Mouse (Mus musculus) myocyte (in vitro differentiated cells): ENCODE measurements at regions not wholly inside any gene's neighbourhood (a gene's known extent, or its start where the extent isn't known, plus 50 kb on each side); places are given as distances from the start of the nearest gene placed in this dataset.
"Not testable (repeated sequence)": the region's sequence is repeated elsewhere in the genome, so short reads cannot be mapped to it uniquely, and the experiment has no call there.

Source experiments
- H3K27me3 ChIP-seq: one replicate; pipeline ENCODE4 v1.6.1; 2011; ENCODE audit not compliant: control insufficient read depth, insufficient read depth, insufficient read length
- H3K36me3 ChIP-seq: one replicate; pipeline ENCODE4 v1.6.1; 2011; ENCODE audit not compliant: control insufficient read depth, insufficient read depth
- H3K4me2 ChIP-seq: one replicate; pipeline ENCODE4 v1.6.1; 2011; ENCODE audit warnings: low read depth, control low read depth
- H3K4me3 ChIP-seq: one replicate; pipeline ENCODE4 v1.5.1; 2011; ENCODE audit warnings: mild to moderate bottlenecking, control low read depth, moderate library complexity
- H3K79me2 ChIP-seq: one replicate; pipeline ENCODE4 v1.6.1; 2011; ENCODE audit not compliant: control insufficient read depth, insufficient read depth
- H3ac ChIP-seq: one replicate; pipeline ENCODE4 v1.6.1; 2011; ENCODE audit not compliant: control insufficient read depth, insufficient read length
- CEBPB ChIP-seq: IDR thresholded peaks from 2 replicates; pipeline ENCODE4 v1.6.1; 2011; ENCODE audit warnings: mild to moderate bottlenecking, moderate library complexity; ENCODE audit not compliant: poor library complexity, insufficient read depth, severe bottlenecking
- E2F4 ChIP-seq: IDR thresholded peaks from one replicate; pipeline ENCODE4 v1.6.1; 2011; ENCODE audit warnings: mild to moderate bottlenecking, control low read depth, moderate library complexity; ENCODE audit not compliant: insufficient read depth
- MAX ChIP-seq: IDR thresholded peaks from one replicate; pipeline ENCODE4 v1.6.1; 2011; ENCODE audit warnings: low read depth, mild to moderate bottlenecking, control low read depth
- MYOD1 ChIP-seq, 3 experiments: IDR thresholded peaks; one replicate each; pipeline ENCODE4 v1.6.1; 2011; ENCODE audit warnings: control low read depth in 2 of 3, low read depth in 2 of 3, mild to moderate bottlenecking in 2 of 3, moderate library complexity in 1 of 3; ENCODE audit not compliant: insufficient read length in 2 of 3, control insufficient read depth in 1 of 3
- MYOG ChIP-seq, 3 experiments: IDR thresholded peaks; one replicate each; pipeline ENCODE4 v1.6.1; 2011; ENCODE audit warnings: control low read depth in 2 of 3, low read depth in 2 of 3, mild to moderate bottlenecking in 2 of 3; ENCODE audit not compliant: insufficient read length in 2 of 3, control insufficient read depth in 1 of 3, insufficient read depth in 1 of 3
- POLR2A ChIP-seq: IDR thresholded peaks from one replicate; pipeline ENCODE4 v1.6.1; 2011; ENCODE audit warnings: low read depth, mild to moderate bottlenecking, control low read depth, moderate library complexity; ENCODE audit not compliant: insufficient read length
- POLR2AphosphoS2 ChIP-seq: IDR thresholded peaks from one replicate; pipeline ENCODE4 v1.6.1; 2011; ENCODE audit warnings: low read depth, control low read depth; ENCODE audit not compliant: insufficient read length
- REST ChIP-seq: IDR thresholded peaks from one replicate; pipeline ENCODE4 v1.6.1; 2011; ENCODE audit warnings: mild to moderate bottlenecking, control low read depth, moderate library complexity; ENCODE audit not compliant: insufficient read depth, insufficient read length
- SRF ChIP-seq: IDR thresholded peaks from one replicate; pipeline ENCODE4 v1.6.1; 2011; ENCODE audit warnings: low read depth; ENCODE audit not compliant: control insufficient read depth, insufficient read length
- TCF12 ChIP-seq: IDR thresholded peaks from one replicate; pipeline ENCODE4 v1.6.1; 2011; ENCODE audit warnings: mild to moderate bottlenecking, control low read depth; ENCODE audit not compliant: poor library complexity, insufficient read depth, severe bottlenecking
- TCF3 ChIP-seq: IDR thresholded peaks from one replicate; pipeline ENCODE4 v1.6.1; 2011; ENCODE audit warnings: low read depth, control low read depth; ENCODE audit not compliant: insufficient read length
- USF1 ChIP-seq: IDR thresholded peaks from one replicate; pipeline ENCODE4 v1.6.1; 2011; ENCODE audit warnings: low read depth, mild to moderate bottlenecking, control low read depth, moderate library complexity

DNA sequence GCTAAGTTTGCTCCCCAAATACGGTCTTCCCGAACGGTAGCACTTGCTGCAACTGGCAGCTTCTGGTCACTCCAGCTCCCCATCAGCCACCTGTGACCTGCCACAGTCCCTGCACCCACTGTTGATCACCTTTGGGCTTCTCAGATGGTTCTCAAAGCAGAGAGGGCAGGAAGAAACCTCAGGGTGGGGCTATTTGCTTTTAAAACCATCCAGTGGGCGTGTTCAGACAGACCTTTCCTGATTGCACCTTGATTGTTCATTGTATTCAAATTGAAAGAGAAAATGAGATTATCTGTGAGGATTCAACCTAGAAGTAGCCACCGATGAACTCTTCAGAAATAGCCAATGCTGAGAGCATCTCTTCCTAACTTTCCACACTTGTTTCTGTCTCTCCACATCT is 60.3 kb upstream of the Lrpprc start:
- Histone ChIP-seq H3K27me3 (peaks cover 20% of the 10 kb centered on the region), H3K79me2 (no peaks in the 10 kb centered on the region), H3K36me3 (no peaks in the 10 kb centered on the region), H3K4me3 (no peak overlapping the region), H3K4me2 (no peak overlapping the region), H3ac (no peak overlapping the region)
- no peak for TF ChIP-seq TCF12
- no peak for TF ChIP-seq POLR2A
- no peak for TF ChIP-seq USF1
- no peak for TF ChIP-seq MYOD1 (IDR thresholded peaks at IDR 0.05; ENCODE audit: control insufficient read depth in 1 of 3, insufficient read length in 2 of 3, low read depth in 2 of 3)
- no peak for TF ChIP-seq POLR2AphosphoS2
- TF ChIP-seq CEBPB: no peak
- no peak for TF ChIP-seq TCF3
- TF ChIP-seq SRF: no peak
- TF ChIP-seq MAX: no peak
- TF ChIP-seq REST: no peak
- no peak for TF ChIP-seq E2F4
- TF ChIP-seq MYOG (IDR thresholded peaks at IDR 0.05; ENCODE audit: control insufficient read depth in 1 of 3, insufficient read depth in 1 of 3, insufficient read length in 2 of 3, low read depth in 2 of 3): no peak

DNA sequence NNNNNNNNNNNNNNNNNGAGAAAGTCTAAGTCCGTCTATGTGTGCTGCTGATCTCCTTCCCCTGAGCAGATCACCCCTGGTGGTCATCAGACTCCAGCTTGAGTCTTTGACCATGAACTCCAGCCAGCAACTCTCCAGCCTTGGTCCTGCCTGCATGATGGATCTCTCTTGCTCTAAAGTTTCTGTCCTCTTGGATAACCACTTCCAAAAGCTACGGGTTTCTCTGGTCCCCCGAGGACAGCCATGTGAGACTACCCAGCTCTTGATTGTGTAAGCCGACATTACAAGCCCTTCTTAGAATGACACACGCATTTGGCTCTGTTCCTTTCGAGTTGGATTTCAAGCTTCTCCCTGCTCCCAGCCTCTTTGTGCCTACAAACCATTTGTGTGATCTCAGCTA is 66.4 kb upstream of the Lrpprc start:
- H3K79me2 ChIP-seq: no peaks in the 10 kb centered on the region
- H3K27me3 ChIP-seq: peaks cover 9% of the 10 kb centered on the region
- H3K36me3 ChIP-seq: no peaks in the 10 kb centered on the region
- no peak overlapping the region for H3K4me2 ChIP-seq
- H3ac ChIP-seq: no peak overlapping the region
- no peak overlapping the region for H3K4me3 ChIP-seq
- TF ChIP-seq POLR2AphosphoS2 (no peak), MYOG (IDR thresholded peaks at IDR 0.05; ENCODE audit: control insufficient read depth in 1 of 3, insufficient read depth in 1 of 3, insufficient read length in 2 of 3, low read depth in 2 of 3) (no peak), SRF (no peak), TCF3 (no peak), MAX (no peak), USF1 (no peak), TCF12 (no peak), CEBPB (no peak), E2F4 (no peak), POLR2A (no peak), REST (no peak), MYOD1 (IDR thresholded peaks at IDR 0.05; ENCODE audit: control insufficient read depth in 1 of 3, insufficient read length in 2 of 3, low read depth in 2 of 3) (no peak)

DNA sequence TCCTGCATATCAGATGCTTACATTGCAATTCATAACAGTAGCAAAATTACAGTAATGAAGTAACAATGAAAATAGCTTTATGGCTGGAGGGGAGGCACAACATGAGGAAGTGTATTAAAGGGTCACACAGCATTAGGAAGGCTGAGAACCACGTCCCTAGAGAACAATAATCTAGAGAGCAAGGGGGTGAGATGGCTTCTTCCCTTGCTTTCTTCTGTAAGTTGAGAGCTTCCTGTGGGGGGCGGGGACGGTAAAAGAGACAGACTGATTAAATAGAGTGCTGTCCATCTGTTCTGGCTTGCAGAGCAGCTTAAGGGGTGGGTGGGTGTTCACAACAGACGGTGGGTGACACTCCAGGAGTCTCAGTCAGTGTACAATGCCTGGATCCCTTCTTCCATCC is 68.2 kb upstream of the Lrpprc start:
- Histone ChIP-seq H3ac (no peak overlapping the region), H3K4me2 (no peak overlapping the region), H3K79me2 (no peaks in the 10 kb centered on the region), H3K36me3 (no peaks in the 10 kb centered on the region), H3K27me3 (peaks cover 9% of the 10 kb centered on the region), H3K4me3 (no peak overlapping the region)
- TF ChIP-seq TCF12 (no peak), POLR2A (no peak), CEBPB (no peak), E2F4 (no peak), MAX (no peak), SRF (no peak), USF1 (no peak), MYOD1 (IDR thresholded peaks at IDR 0.05; ENCODE audit: control insufficient read depth in 1 of 3, insufficient read length in 2 of 3, low read depth in 2 of 3) (no peak), REST (no peak), MYOG (IDR thresholded peaks at IDR 0.05; ENCODE audit: control insufficient read depth in 1 of 3, insufficient read depth in 1 of 3, insufficient read length in 2 of 3, low read depth in 2 of 3) (no peak), POLR2AphosphoS2 (no peak), TCF3 (no peak)

DNA sequence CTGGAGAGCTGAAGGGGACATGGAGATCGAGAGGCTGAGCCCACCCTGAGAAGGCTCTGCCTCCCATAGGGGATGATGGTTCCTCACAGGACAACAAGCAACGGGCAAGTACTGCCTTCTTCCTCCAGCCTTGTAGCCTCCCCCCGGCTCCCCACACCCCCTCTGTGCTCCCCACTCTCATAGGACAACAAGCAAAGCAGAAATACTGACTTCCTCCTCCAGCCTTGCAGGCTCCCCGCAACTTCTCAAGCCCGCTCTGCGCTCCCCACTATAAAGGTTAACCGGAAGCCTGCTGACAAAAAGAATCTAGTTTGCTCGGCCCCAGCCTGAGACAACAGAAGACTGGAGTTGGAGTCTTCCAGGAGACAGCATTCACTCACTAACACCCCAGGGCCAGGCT is 69.3 kb upstream of the Lrpprc start:
- no peak overlapping the region for H3ac ChIP-seq
- no peak overlapping the region for H3K4me2 ChIP-seq
- H3K79me2 ChIP-seq: no peaks in the 10 kb centered on the region
- H3K36me3 ChIP-seq: no peaks in the 10 kb centered on the region
- peaks cover 9% of the 10 kb centered on the region for H3K27me3 ChIP-seq
- TF ChIP-seq MYOD1 (IDR thresholded peaks at IDR 0.05; ENCODE audit: control insufficient read depth in 1 of 3, insufficient read length in 2 of 3, low read depth in 2 of 3): no peak
- no peak overlapping the region for H3K4me3 ChIP-seq

DNA sequence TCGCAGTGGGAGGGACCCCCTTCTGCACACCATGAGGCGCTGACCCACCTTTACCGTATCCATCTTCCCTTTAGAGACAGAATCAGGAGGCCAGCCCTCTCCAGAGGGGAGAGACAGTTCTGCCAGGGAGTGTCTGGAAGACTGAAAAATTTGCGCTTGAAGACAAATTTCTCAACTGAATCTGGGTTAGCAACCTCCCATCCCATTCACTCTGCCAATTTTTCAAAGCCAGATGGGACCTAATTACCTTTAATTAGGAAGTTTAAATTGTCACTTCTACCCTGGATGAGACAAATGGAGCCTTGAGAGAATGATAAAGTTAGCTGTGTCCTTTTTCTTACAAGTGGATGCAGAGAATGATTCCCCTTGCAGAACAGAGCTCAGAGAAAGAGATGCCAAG is 70.2 kb upstream of the Lrpprc start:
- Histone ChIP-seq H3K4me2 (no peak overlapping the region), H3K36me3 (no peaks in the 10 kb centered on the region), H3ac (no peak overlapping the region), H3K79me2 (no peaks in the 10 kb centered on the region), H3K4me3 (no peak overlapping the region), H3K27me3 (peaks cover 3% of the 10 kb centered on the region)
- no peak for TF ChIP-seq TCF12
- TF ChIP-seq POLR2AphosphoS2: no peak
- TF ChIP-seq USF1: no peak
- TF ChIP-seq POLR2A: no peak

DNA sequence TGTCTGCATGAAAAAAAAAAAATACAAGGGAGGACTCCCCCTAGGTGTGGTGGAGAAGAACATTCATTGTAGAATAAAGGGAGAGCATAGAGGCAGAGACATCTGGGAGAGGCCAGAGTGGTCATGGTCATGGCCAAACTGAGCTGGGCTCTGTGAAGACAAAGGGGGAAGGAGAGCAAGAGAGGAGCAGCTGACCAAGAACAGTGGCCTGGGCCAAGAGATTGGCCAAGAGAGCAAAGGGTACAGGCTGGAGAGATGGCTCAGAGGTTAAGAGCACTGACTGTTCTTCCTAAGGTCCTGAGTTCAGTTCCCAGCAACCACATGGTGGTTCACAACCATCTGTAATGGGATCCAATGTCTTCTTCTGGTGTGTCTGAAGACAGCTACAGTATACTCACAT is 73.6 kb upstream of the Lrpprc start:
- H3K4me3 ChIP-seq, H3K79me2 ChIP-seq, H3K4me2 ChIP-seq, H3K27me3 ChIP-seq, H3K36me3 ChIP-seq, H3ac ChIP-seq: not testable (repeated sequence)
